Mouse (Mus musculus) frontal cortex, postnatal 25 days (tissue): Measurements from ENCODE around the gene Elovl5.

Experiments used
- DNase-seq, 2 experiments: peaks; one replicate each; pipeline ENCODE4 v3.0.0; 2022; ENCODE audit warnings: low spot score in 2 of 2

The Elovl5 gene

DNA sequence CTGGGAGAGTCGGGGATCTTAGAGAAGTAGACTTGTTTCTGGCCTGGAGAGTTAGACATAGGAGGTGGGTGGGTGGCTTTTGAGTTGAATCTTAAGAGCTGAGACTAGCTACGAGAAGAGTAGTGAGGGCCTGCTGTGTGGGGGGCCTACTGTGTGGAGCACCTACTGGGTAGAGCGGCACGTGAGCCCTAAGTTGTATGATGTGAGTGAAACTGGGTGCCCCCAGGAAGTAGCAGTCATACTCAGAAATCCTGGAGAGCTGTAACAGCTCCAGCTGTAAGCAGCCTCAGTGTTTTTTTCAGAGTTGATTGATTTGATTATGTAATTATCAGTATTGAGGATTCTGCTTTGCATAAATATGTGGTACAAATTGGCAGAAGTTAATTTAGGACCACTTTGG, 11.6 kb downstream of the Elovl5 start:
- no peak for DNase-seq

DNA sequence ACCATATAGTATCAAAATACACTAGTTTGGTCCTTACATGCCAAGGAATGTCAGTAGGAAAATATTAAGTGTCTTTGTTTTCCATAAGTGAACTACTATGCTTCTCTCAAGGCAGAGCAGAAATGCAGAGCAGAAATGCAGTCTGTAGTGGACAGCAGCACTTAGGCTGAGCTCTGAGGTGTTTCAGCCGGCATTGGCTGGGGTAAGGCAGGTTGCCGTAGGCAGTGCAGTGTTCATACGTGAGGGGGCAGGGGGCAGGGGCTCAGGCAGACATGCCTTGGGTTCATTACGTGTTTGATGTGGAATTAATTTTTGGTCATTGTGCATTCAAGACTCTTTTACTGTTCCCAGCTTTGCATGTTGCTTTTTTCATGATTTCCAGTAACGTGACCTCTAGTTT, 12.1 kb downstream of the Elovl5 start:
- no peak for DNase-seq

DNA sequence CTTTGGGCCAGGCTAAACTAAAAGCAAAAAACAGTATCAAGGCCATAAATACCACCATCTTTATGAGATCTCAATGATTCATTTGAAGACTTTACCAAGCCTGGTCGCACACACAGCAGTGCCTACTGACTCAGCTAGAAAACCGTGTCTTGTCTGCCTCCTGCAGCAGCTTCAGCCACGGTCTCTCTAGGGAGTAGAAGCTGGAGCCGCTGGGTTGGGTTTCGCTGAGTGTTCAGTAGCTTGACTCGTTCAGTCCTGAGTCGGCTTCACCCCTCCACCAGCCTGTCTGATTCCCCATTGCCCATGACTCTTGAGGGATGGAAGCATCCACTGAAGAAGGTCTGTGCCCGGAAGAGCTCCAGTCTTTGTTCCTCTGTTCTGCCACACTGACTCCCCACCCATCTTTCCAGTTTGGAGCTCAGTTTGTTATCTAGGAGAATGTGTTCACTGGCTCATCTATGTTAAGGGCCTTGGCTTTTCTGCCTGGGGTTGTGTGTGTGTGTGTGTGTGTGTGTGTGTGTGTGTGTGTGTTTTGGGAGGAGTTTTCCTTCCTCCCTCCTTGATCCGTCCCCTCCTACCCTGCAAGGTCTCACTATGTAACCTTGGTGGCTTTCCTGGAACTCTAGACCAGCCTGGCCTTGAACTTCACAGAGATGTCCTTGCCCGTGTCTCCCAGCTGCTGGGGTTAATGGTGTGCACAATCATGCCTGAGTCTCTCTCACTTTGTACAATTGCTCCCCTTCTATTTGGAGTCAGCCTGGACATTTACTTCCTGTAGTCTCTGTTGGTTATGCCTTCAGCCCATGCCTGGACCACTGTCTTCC, 13.1 kb downstream of the Elovl5 start:
- no peak for DNase-seq

DNA sequence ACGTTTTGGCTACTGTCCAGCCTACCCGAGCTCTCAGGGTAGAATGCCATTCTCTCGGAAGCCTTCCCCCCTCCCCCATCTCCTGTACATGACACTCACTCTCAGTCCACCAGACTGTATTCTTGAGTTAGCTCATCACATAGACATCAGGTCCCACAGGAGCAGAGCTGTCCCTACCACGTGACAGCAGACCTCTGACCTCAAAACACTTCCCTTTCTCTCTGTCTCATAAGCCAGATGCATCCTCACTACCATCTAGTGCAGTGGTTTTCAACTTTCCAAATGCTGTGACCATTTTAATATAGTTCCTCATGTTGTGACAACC, 13.7 kb downstream of the Elovl5 start:
- DNase-seq, result no peak

DNA sequence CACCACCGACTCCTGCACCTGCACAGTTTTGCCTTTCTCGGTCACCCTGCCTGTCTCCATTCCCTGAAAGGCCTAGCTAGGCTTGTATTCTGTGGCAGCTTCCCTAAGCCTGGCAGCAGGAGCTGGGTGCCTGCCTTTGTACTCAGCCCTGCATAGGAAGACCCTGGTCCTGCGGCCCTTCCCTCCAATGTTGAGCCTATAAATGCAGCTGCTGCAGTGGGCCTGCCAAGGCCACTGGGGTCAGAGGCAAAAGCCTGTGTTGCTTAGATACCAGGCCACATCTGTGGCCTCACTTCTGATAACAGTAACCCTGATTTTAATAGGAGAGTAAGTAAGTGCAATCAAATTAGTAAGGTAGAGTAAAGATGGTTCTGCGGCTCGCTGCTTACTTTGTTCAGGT, 14.6 kb downstream of the Elovl5 start:
- DNase-seq, result no peak

DNA sequence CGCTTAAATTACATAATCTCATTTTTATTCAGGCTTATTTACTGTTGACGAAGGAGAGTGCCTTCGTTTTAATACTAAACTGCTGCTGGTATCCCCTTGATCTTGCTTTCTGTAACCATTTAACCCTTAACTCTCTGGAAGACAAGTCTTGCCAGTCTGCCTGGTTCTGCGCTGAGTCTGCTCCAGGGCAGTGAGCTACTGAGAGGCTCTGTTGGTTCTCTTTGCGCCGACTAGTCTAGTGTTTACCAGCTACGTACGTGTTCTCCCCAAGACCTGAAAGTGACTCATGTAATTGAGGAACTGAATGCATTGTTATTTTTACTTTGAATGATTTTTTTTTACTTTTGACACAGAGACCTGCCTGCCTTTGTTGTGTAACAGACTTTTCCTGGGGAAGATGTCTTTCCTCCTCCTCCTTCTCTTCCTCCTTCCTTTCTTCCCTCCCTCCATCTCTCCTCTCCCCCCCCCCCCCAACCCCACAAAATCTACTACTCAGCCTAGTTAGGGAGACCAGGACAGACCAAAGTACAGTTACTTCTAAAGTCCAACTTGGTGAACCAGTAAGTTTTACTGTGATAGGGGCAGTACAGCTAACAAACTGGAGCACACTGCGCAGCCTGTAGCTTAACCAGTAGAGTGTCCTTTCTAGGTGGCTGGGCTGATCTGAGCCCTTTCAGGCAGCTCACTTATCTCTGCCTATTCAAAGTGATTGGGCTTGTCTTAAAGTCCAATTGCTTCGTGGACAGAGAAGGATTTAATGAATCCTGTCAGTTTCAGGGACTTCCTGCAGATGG, 18.9 kb downstream of the Elovl5 start:
- no peak for DNase-seq

DNA sequence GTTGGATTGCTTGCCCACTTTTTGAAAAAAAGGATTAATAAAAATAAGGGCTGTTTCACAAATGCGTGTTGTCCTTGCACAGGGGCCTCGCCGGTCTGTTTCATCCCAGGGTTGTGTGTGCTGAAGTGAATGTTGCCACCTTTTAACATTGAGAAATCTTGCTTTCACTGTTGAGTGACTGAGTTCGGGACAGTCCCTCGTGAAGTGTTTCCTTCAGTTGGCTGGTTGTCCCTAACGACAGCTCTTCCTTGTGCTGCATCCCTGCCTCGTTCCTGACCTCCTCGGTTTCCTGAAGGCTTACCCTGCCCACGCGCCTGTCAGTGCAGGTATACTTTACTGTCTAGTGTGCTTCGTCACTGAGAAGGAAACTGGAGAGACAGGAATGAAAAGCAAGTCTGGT, 20.7 kb downstream of the Elovl5 start:
- no peak for DNase-seq

DNA sequence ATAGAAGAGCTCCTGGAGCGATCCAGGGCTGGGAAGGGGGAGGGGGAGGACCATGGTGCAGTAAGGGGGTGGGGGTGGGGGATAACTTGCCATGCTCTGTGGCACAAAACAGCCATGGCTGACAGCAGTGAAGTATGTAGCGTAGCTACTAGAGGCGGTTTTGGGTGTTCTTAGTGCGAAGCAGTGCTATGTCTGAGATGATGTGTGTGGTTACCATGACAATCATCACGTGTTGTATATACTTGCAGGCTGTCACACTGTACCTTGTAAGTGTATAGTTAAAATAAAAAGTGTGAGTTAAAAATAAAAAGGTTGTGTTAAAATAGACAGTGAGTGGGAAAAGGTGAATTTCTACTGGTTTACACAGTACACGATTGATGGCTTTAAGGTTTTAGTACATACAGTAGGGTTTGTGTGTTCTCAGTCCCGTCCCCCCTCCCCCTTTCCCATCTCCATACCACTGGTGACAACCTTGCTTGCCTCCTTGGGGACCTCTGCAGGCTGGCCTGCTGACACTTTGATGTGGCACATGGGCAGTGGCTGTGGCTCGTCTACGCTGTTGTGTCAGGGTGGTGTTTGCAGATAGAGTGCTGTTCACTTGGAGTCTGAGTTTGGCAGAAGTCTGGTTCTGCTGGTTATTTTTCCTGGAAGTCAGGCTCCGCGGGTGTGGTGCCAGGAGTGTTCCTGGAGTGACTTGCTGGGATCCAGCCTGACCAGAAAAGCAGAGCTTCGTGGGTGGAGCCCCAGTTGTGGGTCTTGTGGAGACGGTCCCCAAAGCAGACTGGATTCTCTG, 21.8 kb downstream of the Elovl5 start:
- no peak for DNase-seq

DNA sequence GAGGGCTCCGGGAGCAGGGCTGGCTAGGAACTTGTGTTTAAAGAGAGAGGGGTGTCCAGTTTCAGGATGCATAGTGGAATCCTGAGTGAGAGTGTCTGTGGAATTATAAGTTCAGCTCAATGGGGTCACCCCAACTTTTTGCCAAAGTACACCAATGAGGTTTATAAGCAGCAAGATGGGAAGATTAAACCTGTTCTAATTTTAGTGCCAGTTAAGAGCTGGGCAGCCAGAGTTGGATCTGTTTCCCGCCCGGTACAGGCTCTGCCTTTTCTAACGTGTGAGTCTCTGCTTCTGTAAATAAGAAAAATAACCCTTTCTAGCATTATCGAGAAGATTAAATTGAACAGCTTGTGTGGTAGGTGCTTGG, 22.4 kb downstream of the Elovl5 start:
- no peak for DNase-seq

DNA sequence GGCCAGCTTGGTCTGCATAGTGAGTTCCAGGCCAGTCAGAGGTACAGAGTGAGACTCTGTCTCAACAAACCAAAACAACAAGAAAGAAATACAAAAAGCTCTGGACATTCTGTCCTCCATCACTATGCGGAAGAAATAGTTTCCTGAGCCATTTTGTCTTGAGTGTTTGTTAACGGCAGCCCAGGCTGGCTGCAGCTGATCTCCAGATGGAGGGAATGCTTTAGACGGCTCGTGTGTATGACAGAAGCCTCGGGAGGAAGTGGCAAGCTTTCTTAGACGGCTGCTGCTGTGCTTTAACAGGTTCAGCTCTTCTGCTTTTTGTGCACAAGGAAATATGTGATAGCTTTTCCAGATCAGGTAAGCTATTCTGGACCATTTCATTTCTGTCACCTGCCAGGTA, 23.9 kb downstream of the Elovl5 start:
- no peak for DNase-seq

DNA sequence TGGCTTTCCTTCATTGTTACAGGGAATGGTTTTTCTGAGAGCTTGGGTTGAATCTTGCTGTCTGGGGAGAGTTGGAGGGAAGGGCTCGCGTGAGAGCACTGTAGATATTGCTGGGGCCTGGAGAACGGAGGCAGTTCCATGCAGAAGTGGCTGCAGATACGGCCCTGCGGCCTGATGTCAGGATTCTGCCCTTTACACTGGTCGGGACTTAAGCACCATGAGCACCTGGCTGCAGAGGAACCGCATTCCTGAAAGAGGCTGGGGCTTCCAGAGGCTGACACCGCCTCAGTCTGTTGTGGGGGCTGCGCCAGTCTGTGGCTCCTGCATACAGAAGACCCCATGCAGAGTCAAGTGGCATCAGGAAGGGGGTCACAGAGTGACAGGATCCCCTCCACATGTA, 24.7 kb downstream of the Elovl5 start:
- DNase-seq, result no peak

DNA sequence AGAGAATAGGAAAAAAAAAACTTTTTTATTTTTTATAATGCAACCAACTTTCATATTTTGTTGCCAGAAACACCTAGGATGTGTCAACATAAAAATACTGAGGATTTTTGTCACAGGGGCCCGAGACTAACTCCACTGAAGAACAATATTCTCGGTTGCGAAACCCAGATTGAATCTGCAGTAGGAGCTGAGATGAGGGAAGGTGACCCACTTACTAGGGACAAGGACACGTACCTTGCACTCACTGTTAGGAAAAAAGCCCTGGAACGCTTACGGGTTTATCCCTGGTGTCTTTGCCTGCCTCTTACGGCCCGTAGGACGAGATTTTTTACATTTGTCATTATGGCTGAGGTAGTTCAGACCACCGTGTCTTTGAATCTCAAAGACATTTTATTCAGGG, 25.2 kb downstream of the Elovl5 start:
- DNase-seq, result no peak

DNA sequence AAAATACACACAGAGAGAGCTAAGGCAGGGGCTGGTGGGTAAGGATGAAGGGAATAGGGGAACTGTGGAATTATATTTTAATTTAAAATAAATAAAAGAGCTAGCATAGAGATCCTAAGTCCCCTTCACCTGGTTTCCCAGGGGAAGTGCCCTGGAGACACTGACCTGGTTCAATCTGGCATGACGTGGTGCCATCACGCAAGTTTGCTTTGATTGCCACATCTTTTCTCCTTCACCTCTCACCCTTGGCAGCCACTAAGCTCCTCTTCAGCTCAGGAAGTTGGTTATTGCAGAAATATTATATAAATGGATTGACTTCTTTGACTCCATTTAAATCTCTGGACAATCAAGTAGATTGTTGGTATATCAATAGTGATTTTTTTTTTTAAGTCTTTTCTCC, 26.2 kb downstream of the Elovl5 start:
- no peak for DNase-seq

DNA sequence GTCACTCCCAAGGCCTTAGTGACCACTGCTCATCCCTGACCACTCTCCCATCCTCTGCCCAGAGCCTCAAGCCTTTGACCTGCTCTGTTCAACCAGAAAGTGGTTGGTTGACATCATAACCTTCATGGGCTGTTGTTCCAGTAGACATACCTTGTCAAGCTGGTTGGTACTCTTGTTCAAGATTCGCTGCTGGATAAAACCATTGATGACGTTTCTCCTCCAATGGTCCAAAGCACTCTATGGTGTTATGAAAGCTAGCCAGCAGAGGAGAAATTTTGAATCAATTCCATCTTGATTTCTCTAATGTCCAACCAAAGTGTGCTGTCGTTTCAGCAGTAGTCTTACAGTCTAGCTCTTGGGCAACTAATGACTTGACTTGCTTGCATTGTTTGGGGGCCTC, 27.0 kb downstream of the Elovl5 start:
- no peak for DNase-seq

DNA sequence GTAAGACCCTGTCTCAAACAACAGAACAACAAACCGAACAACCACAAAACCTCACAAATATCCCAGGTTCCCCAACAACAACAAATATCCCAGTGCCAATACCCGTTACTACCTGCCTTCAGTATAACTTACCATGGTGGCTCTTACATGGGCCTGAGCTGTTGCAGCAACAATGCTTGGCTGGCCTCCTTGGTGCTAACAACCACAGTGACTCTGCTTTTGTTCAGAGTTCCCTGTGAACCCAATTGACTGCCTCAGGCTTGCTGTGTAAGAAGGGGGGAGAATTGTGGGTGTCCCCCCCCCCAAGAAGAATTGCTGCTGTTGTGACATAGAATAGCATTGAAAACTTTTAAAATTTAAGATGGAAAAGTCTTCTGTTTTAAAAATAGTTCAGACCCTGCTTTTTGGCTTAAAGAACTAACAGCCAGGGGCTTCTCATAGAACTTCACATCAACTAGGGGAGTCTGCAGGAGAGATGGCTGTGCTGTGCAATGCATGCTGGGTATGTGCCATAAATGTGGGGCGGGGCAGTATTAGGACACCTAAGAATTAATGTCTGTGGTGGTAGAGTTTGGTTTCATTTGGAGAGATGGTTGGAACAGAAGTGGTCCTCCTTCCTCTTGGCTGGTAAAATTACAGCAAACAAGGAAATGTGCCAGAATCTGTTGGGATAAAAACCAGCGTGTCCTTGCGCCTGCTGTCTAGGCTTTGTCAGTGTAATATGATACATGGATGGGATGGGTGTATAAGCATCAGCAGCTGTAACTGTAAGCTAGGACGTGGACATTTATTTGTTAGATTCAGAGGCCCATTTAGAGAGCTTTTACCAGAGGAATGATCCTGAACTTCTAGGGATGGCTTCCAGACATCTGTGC, 28.9 kb downstream of the Elovl5 start:
- DNase-seq, result no peak

DNA sequence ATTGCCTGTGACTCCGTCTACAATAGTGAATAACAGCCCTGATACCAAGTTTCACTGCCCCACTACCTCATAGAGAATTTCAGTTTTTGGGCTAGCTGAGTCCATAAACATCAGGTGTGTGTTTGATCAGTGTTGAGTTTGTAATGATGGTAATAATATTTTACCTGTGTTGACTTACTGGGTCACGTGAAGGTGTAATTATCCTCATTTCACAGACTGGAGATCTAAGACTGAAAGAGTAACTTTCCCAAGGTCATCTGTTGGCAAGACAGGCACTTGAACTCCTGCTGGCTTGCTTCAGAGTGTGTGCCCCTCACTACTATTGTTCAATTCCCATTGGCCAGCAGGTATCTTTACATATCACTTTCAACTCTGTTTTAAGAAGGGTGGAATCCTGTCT, 31.1 kb downstream of the Elovl5 start:
- DNase-seq, result no peak

DNA sequence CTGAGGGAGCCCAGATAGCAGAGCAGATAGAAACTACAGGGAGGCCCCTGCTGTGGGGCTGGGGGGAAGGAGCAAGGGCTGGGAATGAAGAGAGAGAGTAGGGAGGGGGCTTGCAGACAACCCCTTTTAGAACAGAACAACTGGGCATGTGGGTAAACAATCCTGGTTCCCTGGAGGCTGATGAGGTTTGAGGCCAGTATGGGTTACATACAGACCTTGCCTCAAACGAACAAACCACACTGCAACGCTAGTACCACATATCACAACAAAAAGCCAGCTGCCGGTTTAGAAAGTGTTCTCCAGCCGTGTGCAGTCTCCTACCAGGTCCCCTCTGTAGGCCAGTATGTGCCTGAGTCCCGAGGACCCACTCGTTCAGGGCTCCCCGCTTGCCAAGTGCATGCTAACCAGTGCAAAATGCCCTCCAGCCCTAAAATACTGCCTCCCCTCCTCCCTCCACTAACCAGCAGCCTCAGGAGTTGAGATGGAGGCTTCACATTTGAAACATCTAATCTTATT, 32.6 kb downstream of the Elovl5 start:
- DNase-seq, result no peak

DNA sequence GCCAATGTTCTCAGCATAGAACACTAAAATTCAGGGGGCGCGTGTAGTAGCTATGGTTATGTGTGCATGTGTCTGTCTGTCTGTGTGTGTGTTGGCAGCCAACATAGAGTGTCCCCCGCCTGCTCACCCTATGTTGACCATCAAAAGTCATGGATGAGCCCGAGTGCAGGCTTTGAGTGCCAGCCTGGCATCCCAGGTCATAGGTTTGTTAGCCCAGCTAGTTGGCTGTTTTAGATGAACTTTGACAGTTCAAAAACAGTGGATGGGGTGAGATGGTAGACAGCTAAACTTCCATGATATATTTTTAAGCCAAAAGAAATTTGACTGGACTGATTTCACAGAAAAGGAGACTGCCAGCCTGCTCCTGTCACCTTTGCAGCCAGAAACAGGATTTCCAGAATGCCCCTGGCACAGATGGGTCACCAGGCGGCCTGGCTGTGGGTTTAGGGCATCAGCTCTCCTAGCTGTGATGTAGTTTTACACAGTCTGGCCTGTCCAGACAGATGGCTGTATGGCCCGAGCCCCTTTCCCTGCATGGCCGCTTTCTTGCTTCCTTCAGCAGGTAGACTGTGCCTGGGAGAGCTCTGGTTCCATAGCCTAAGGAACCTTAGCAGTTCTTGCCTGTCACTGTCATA, 33.8 kb downstream of the Elovl5 start:
- DNase-seq, result no peak

DNA sequence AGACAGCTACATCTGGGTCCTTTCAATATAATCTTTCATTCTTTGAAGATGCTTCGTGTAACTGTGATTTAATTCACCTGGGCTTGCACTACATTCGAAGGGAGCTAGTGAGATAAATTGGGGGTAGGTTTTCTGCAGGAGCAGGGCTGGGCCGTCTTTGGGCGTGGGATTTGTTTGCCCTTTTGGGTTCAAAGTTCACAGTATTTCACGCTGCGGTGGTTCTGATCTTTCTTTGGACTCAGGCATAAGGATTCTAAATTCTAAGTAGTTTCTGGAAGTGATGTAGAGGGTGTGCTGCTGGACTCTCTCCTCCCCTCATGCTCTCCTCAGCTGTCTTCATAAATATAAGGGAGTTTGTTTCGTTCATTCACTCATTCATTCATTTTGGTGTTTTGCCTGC, 34.8 kb downstream of the Elovl5 start:
- no peak for DNase-seq

DNA sequence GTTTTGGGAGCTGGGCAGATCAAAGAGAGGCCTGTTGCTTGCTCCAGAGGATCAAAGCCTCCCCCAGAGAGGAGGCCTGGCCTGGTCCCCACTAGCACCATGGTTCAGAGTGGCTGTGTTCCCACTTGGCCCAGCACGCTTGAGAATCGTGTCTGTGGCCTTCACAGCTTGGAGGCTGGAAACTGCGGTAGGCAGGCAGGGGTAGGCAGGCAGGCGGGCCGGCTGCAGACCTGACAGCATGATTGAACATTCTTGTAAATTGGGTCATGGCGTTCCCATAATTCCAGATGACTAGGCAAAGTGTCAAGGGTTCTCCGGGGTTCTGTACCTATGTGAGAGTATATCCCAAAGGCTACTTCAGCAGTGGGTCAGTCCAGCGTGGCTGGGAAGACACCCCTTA, 35.9 kb downstream of the Elovl5 start:
- no peak for DNase-seq

DNA sequence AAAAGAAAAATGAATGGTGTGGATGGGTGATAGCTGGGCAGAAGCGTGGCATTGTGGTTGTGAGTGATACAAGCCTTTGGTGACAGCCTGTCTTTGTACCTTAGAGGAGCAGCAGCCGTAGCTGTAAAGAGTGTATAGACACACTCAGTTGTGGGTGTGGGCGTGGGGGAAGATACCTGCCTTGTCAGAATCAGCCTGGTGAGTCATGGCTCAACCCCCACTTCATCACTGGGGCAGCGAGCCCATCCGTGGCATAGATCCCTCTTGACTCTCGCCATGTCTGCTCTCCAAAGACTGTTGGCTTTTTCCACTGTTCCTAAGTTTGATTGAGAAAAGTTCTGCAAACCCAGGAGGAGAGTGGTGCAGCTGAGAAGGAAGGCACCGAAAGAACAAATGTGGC, 37.3 kb downstream of the Elovl5 start:
- DNase-seq, result no peak
